Mouse (Mus musculus): ENCODE results near the gene Rapgef4.

Gene Rapgef4

DNA sequence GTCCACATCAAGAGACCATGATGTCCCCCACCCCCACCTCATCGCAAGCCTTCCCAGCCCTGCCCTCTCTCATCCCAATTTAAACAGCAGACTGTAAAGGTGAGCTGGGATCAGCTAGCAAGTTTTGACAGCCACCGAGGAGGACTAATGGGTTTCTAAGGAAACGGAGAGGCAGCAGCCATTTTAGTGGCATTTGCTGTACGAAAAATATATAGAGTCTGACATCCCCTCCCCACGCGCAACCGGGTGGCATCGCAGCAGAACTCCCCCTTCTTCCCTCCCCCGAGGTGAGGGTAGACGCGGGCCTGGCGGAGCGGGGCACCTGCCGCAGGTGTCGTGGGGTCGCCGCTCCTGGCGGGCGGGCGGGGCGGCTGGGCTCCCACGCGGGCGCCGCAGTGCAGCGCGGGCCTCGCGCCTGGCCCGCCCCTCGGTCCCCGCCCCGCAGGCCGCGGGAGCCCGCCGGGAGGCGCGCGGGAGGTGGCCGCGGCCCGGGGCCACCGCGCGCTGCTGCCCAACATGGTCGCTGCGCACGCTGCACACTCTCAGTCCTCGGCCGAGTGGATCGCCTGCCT is at the start of gene Rapgef4:
Gene Rapgef4 (plus strand): TSS at position 470 of the 572 bp plus-strand sequence.
- no peak for DNase-seq (ENCODE audit: low spot score in 2 of 2)

DNA sequence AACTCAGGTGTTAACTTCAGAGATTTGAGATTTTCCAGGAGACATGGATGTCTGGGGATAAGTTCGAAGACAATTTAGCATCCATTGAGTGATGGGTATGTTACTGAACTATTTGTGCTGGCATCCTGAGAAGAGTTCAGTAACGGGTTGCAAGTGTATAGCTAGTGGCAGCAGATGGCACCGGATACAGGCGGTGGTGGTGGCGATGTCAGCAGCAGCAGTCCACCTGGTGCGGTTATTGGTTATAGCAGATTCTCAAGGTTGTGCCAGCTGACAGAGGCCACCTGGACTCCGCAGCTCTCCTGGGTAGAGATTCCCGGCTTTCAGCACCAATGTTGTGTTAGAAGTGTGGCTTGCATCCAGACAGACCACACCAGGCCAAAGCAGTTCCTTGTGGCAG is 47.0 kb upstream of the Rapgef4 start:
- DNase-seq (ENCODE audit: low spot score in 2 of 2): no peak

DNA sequence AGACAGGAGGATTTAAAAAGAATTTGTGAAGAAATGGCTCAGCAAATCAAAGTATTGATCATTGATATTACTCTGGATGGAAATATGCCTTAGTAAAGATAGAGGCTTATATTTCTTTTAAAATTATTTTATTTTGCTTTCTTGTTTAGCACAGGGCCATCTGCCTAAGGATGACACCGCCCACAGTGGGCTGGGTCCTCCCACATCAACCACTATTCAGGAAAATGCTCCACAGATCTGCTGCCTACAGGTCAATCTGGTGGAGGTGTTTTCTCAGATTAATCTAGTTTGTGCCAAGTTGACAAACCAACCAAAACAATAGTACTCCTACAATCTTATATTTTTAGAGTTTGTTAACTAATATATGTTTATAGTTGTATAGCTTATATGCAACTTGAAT is 44.3 kb upstream of the Rapgef4 start:
- DNase-seq (ENCODE audit: low spot score in 2 of 2): no peak

DNA sequence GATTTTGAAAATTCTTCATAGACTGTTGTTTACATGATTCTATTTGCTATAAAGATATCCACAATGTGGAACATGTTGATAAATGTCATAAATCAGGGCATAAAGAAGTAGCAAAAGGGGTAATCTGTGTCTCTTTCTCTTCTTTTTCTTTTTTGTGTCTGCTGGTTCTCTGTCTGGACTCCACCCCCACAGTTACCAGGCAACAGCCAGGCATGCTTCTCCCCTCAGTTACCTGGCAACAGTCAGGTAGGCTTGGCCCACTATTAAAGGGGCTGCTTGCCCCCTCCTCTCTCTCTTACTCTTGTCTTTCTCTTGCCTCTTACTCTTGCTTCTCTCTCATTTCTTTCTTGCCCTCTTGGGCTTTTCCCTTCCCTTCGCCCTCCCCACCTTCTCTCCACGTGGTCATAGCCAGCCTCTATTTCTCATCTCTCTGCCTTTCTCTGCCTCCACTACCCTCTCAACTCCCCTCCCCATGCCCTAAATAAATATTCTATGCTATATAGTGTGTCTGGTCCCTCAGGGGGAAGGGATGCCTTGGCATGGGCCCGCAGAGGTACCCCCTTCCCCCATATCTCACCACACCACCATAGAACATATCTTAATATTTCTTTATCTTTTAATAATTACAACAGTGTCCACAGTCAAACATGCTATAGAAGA is 43.3 kb upstream of the Rapgef4 start:
- no peak for DNase-seq (ENCODE audit: low spot score in 2 of 2)

DNA sequence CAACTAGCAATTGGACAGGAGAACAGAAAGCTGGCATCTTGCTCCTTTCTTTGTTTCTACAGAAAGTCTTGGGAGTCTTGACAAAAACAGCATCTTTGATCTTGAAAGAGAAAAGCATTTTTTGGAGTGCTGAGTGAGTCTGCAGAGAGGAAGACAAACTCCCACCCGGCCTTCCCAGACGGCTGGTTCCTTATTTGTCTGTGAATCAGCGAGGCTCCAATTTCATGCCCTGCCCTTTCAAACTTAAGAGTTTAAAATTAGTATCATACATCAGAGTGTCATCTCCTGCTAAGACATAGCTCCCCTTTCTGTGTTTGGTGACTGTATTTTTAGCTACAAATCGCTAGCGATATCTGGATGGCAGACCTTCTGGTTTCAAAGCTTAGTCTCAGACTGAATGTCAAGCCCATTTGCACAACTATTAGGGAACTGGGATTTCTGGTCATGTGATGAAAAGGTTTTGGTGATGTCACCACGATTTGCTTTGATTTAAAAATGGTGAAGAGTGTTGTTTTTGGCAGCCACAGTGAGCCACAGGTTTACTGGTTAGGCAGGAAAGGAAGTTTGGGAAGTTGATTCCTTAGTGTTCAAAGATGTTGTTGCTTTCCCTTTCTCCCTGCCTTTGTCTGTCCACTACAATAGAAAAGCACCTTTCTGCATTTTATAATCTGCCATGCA is 42.2 kb upstream of the Rapgef4 start:
- DNase-seq (ENCODE audit: low spot score in 2 of 2): no peak

DNA sequence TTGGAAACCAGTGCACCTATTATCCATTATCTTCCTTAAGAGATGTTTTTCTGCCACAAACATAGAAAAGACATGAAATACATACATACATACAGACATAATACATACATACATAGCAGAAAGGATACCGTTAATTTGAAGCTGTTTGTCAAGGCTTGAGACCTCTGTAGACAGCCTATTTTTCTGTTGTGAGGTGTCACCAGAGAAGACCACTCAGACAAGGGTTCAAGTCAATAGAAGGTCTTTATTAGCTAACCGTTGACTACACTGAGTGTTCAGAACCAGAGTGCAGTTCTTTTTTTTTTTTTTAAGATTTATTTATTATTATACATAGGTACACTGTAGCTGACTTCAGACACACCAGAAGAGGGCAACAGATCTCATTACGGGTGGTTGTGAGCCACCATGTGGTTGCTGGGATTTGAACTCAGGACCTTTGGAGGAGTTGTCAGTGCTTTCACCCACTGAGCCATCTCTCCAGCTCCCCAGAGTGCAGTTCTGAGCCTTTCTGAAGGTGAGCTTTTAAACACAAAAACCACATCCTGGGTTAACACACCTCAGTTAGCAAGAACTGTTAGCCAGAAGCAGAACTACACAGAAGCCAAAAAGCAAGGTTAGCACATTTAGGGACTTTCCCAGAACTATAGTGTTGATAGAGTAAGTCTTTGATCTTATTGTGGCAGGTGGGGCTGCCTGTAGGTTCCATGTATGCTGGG is 39.9 kb upstream of the Rapgef4 start:
- DNase-seq (ENCODE audit: low spot score in 2 of 2): no peak

DNA sequence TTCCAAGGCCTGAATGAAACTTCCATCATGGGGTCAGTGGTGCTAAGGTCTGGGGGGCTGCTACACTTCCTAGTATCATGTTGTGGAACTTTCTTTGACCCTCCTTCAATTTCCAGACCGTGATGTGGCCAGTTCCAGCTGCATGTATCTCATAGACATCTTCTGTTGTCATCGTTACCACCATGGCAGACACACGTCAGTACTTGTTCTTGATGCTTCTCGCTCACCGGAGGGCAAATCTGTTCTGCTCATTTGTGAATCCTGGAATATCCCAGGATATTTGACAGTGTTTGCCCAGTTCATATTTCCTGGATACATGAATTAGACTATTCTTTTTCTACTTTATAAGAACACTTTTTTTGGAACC is 39.3 kb upstream of the Rapgef4 start:
- no peak for DNase-seq (ENCODE audit: low spot score in 2 of 2)

DNA sequence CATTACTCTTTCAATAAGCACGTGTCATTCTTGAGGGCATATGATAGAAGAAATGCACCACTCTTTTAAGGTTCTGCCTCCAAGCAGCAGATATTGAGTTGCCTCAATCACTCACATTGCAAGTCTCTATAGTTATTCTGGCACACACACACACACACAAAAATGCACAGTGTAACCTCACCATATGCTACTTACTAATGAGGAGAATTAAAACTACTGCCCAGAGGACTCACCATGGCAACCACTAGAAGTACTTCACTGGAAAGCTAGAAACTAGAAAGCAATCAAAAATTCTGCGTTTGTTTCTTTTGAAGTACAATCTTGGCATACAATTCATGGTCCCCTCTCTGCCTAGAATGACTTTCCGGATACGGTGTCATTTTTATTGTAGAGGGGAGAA is 29.8 kb upstream of the Rapgef4 start:
- DNase-seq (ENCODE audit: low spot score in 2 of 2): no peak

DNA sequence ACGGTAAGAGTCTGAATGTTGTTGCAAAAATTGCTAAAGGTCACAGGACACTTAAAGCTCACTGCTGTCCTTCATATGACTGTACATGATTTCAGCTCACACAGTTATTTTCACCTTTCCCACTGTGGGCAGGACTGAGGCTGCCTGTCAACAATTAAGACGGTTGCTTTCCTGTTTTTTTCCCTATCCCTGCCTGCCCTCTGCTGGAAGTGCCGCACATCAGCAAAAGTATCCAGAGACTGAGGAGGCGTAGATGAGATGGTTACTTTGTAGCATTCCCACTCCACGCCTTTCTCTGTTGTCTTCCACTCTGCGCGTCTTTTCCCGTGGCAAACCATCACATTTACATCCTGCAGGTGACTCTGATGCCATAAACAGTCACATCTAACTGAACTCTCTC is 25.4 kb upstream of the Rapgef4 start:
- DNase-seq (ENCODE audit: low spot score in 2 of 2): peak; percentile 15 to 20

DNA sequence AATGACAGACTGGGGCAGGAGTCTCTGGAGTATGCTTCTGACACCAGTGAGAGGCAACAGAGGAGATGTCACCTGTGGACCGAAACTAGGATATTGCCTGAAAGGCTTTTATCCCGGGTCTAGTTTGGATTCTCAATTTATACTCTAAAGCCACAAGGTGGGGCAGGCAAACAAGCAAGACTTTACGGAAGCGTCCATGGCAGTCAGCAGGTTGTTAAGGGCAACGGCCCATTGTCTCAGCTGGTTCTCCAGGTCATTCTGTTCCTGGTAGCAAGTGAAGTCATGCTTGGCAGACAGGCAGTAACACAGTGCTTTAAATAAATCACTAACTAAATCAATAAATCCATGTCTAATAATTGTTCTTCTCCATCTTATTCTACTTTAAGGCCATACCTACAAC is 24.6 kb upstream of the Rapgef4 start:
- peak; percentile 14 to 45 for DNase-seq (ENCODE audit: low spot score in 2 of 2)

DNA sequence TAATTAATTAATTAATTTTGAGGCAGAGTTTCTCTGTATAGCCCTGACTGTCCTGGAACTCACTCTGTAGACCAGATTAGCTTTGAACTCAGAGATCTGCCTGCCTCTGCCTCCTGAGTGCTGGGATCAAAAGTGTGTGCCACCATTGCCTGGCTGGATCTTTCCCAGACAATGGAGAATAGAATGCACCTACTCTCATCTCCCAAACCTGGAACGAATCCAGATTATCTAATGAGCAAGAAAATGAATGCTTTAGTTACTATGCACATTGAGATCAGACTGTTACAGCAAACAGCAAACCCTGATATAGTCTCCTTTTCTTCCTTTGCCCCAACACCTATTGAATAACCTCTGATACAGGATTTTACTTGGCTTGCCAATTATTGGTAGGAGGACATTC is 23.1 kb upstream of the Rapgef4 start:
- no peak for DNase-seq (ENCODE audit: low spot score in 2 of 2)

DNA sequence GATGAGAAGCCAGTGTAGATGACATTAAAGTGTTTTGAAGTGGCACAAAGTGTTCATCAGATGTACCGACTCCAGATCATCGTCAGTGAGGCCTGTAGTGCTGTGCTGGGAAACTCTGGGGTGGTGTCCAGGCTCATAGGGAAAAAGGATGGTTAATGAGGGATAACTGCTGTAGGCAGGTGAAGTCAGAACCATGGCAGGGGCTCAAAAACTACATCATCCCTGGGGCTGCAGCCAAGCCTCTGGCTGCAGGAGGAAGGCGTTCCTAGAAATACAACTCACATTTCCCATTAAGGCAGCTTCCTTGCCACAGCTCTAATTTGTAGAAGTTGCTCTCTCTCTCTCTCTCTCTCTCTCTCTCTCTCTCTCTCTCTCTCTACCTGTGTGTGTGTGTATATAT is 22.6 kb upstream of the Rapgef4 start:
- DNase-seq (ENCODE audit: low spot score in 2 of 2): peak in 1 of 2 experiments; percentile 71

DNA sequence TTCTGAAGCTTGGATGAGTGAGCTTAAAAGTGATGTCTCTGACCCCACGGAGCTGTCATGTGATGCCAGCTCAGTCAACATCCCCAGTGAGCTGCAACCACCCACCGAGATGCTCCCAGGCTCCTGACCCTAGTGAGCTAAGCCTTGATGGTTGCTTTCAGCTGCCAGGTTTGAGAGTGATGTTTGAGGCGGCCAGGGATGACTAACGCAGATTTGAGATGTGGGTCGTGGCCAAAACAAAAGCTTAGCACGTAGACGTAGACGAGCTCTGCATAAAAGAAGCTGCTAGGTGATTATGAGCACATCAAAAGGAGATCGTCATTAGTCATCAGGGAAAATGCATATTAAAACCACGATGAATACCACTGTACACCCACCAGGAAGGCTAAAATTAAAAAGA is 16.8 kb upstream of the Rapgef4 start:
- no peak for DNase-seq (ENCODE audit: low spot score in 2 of 2)

DNA sequence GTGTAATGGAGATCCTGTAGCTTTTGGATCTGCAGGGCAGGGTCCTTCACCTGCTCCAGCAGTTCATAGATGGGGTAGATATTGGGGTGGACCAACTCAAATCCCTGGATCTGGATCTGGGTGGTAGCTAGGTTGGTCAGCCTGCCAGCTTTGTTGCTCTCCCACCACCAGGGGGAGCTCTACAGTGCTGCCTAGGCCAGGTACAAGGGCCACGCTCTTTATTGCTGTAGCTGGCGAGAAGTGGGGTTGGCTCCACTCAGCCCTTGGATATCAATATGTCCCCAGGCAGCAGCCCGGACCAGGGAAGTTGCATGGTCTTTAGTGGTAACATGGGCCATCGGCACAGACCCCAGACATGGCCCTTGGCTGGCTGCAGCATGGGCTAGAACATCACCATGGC is 15.6 kb upstream of the Rapgef4 start:
- no peak for DNase-seq (ENCODE audit: low spot score in 2 of 2)

DNA sequence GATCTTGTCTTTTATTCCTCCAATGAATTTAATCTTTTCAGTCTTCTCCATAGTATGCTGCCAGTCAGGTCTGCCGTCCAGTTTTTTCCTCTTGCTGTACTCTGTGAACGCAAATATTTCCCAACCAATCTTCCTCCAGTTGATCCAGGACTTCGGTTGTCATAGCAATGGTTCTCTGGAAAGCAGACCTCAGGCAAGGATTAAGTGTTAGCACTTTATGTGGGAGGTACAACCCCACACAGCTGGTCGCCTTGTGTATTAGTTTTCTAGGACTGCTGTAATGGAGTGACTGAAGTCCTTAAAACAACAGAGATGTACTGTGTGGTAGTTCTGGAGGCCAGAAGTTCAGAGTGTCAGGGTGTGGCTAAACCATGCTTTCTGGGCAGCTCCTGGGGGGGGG is 14.3 kb upstream of the Rapgef4 start:
- no peak for DNase-seq (ENCODE audit: low spot score in 2 of 2)

DNA sequence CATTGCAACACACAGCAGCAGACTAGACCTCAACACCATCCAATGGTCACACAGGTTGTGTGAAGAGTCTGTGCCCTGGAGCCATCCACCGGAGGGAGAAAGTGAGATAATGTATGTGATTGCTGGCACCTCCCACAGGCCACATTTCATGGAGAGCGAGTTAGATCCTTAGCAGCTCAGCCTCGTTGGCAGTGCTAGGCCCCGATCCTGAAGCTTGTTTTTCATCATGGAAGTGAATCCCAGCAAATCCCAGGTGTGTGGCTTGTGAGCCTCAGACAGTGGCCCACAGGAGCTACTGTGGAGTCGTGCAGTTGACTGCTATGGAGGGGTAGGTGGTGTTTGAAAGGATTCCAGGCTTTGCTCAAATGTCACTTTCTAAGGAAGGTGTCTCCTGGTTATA is 13.2 kb upstream of the Rapgef4 start:
- DNase-seq (ENCODE audit: low spot score in 2 of 2): no peak

DNA sequence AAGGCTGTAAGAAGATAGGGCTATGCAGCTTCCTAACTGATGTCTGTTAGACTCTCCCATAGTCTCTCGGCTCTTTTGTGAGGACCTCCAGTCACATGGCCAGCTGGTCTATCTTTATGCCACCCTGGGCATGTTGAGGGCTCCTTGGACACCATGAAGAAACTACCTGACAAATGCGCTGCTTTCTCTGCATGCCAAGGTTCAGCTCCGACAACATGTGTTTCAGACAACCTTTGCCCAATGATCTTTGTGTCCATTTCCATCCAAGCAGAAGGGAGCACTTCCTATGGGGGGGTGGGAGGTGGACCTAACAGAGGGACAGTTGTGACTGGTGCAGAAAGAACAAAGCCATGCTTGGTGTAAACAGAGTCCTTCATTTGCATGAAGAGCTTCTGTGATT is 7.4 kb upstream of the Rapgef4 start:
- DNase-seq (ENCODE audit: low spot score in 2 of 2): no peak

DNA sequence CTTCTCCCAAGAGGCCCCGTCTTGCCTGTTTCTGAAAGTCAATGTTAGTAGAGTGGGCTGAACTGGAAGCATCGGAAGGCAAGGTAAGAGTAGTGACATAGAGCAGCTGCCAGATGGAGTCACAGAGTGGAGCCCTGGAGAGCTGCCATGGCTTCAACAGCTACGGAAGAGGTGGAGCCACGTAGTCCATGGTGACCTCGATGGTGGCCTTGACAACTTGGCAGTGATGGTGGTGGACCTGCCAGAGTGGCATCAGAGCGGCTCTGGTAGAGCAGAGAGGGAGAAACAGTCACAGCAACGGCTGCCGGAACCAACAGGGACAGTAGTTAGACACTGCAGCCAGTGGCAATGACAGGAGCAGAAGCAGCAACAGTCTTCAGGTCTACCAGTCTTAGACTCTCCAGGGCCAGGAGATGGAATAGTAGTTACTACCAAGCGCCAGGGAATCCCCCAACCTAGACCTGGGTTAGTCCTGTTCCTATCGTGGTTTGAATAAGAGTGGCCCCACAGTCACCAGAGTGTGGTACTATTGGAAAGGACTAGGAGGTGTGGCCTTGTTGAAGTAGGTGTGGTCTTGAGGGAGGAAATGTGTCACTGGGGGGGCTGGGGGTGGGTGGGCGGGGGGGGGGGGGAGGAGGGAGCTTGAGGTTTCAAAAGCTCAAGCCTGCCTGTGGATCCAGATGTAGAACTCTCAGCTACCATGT is 6.7 kb upstream of the Rapgef4 start:
- DNase-seq (ENCODE audit: low spot score in 2 of 2): no peak

DNA sequence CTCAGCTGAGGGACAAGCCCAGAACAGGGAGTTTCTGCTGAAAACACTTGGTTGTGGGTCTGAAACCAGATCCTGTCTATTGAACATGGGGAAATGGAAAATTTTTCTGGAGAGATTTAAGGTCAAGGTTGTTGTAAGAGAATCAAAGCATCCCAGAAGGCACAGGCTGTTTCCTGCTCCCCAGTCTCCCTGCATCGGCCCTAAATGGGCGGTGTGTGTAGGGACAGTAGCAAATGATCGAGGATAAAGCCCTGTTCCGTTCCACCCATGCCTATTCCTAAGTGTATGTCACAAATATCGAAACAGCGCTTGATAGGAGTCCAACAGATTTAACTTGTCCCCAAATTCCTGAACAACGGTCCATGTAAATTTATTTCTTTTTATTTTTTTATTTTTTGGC is 1.1 kb upstream of the Rapgef4 start:
- no peak for DNase-seq (ENCODE audit: low spot score in 2 of 2)

DNA sequence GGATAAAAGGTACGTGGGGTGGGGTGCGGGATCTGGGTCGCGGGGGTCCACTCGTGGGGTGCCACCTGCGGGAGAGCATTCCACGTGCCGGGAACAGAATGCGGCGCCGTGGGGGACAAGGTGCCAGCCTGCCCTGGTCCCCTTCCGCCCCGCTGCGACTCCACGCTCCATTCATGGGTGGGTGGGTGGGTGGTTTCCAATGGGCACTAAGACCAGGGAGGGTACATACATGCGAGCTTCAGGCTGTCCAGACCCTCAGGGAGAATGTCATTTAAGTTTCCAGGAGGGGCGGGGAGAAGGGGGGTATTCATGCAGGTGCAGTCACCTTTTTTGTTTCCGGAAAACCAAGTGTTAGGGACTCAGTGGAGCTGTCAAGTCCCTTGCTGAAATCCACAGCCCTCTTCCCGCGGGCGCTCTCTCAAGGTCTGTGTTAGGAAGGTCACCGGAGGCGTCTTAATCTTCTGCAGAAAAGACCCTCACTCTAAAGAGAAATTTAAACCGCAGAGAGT is 357 bp downstream of the Rapgef4 start:
- DNase-seq (ENCODE audit: low spot score in 2 of 2): peak in 1 of 2 experiments; percentile 14

DNA sequence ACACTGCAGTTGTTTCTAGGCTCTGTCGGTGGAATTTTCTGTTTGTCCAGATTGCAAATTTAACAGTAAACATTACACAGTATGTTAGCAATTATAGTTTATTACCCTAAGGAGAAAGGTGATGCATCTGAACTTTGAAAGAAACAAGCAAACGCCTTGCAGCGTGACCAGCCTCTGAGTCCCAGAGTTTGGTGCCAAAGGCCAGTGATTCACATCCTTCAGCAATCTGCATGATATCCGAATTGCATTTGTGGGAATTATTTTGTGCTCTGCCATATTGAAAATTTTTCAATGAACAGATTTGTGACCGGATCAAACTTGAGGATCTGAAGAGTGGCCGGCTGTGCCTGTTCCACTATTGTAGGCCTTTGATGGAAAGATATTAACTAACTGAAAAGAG is 856 bp downstream of the Rapgef4 start:
- DNase-seq (ENCODE audit: low spot score in 2 of 2): no peak

Data from urinary bladder, adult 18-20 months (tissue).